Mouse (Mus musculus) urinary bladder, postnatal 4 days (tissue): ENCODE data around the gene Tigit.

Experiments
- DNase-seq, 2 experiments: peaks; one replicate each; pipeline ENCODE4 v3.0.0; 2021 to 2022; ENCODE audit warnings: low spot score in 2 of 2

The Tigit gene

GRCm38 (mm10) chr16:43620359-43620758 lies 43.6 kb downstream of the Tigit start:
- DNase-seq = no peak

GRCm38 (mm10) chr16:43619277-43619676 lies 44.7 kb downstream of the Tigit start:
- DNase-seq = no peak

- DNase-seq = no peak
Measured at GRCm38 (mm10) chr16:43618286-43618685, 45.7 kb downstream of the Tigit start.

- no peak for DNase-seq
Measured at GRCm38 (mm10) chr16:43617346-43617745, 46.6 kb downstream of the Tigit start.

GRCm38 (mm10) chr16:43616348-43616747 lies 47.6 kb downstream of the Tigit start:
- no peak for DNase-seq

GRCm38 (mm10) chr16:43610375-43610774 lies 53.6 kb downstream of the Tigit start:
- no peak for DNase-seq

GRCm38 (mm10) chr16:43608066-43608465 lies 55.9 kb downstream of the Tigit start:
- DNase-seq = no peak

- DNase-seq = no peak
Measured at GRCm38 (mm10) chr16:43607086-43607485, 56.9 kb downstream of the Tigit start.

- DNase-seq = peak in 1 of 2 experiments; percentile 36
Measured at GRCm38 (mm10) chr16:43604399-43605013, 59.4 kb downstream of the Tigit start.

- peak in 1 of 2 experiments; percentile 38 for DNase-seq
Measured at GRCm38 (mm10) chr16:43603591-43604141, 60.3 kb downstream of the Tigit start.

GRCm38 (mm10) chr16:43602573-43602972 lies 61.4 kb downstream of the Tigit start:
- no peak for DNase-seq

- peak in 1 of 2 experiments; percentile 14 for DNase-seq
Measured at GRCm38 (mm10) chr16:43599707-43600106, 64.2 kb downstream of the Tigit start.
